Mouse (Mus musculus) thymus, postnatal 4 days (tissue): ENCODE results near the gene Rundc3a.
"Not testable (repeated sequence)": the region's sequence is repeated elsewhere in the genome, so short reads cannot be mapped to it uniquely, and the experiment has no call there.

Experiments
- DNase-seq: peaks from one replicate; pipeline ENCODE4 v3.0.0; 2021

Rundc3a gene

DNA sequence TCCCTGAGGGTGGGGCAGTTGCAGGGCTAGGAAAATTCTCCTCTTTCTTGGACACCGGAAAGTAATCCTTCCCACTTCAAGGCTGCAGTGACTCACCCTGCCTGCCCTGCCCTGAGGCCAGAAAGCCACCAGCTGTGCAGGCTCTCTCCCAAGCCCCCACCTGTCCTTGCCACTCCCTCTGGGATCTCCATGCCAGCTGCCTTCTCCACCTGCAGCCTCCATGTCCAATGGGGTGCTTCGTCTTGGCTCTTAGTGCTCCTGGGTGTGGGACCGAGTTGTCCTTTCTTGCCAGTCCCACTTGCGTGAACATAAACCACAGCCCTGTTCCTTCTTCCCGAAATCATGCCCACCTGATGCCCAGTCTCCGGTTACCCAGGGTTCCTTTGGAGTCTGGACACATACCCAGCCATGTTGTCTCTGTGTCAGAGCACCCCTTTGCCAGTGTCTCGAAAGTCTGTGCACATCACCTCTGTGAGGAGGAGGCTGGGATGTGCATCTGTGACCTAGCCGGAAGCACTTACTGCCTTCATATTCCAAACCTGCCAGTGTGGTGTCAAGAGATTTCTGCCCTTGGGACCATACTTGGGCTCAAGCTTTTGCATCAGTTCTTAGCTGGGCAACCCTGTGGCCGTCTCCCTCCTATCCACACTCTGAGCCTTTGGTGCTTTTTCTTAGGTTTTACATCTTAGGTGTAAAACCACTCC is 1.4 kb downstream of the Rundc3a start:
- no peak for DNase-seq

DNA sequence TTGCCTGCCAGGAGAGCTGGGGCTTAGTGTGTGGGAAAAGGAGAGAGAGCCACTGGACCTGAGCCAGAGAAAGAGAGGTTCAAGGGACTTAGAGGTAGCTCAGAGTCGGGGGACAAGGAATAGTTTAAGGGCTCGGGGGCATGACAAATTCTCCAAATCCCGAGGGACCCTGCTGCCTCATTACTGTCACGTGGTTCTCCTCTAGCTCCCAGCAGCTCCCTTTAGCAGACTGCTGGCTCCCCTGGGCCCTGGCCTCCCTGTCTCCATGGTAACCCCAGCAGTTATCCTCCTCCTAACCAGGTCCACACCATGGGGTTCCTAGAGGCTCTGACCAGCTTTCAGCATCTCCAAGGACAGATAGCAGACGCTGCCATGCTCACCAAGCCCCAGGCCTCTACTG is 2.0 kb downstream of the Rundc3a start:
- no peak for DNase-seq

DNA sequence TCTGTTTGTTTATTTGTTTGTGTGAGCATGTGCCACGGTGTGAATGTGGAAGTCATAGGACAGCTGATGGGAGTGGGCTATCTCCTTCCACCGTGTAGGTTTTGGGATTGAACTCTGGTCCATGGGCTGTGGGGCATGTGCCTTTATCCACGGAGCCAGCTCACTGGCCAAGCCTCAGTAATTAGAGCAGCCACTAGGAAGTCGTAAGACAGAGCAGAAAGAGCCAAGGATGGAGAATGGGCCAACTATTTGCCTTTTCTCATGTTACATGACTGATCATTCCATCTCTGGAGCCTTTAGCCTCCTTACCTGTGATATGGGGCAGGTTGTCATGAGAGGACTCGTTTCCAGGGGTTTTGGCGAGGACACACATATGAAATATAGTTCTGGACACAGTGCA is 3.1 kb downstream of the Rundc3a start:
- no peak for DNase-seq

DNA sequence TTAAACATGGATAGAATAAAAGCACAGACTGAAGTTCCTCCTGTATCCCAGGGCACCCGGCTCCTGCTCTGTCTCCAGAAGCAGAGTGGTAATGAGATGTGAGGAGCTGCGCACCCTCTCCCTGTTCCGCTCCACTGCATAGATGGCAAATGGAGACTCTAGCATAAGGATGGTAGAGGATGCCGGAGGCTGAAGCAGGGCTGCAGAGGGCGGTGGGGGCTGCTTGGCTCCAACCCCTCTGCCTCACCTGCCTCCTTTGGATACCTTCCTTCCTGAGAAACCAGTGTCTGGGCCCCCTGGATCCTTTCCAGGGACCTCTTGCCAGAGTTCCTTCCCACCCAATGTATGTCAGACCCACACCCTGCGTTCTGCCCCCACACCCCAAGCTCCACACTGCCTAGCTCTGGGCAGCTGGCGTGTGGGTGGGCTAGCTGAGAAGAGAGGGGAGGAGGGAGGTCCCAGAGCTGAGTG is 3.5 kb downstream of the Rundc3a start:
- no peak for DNase-seq

DNA sequence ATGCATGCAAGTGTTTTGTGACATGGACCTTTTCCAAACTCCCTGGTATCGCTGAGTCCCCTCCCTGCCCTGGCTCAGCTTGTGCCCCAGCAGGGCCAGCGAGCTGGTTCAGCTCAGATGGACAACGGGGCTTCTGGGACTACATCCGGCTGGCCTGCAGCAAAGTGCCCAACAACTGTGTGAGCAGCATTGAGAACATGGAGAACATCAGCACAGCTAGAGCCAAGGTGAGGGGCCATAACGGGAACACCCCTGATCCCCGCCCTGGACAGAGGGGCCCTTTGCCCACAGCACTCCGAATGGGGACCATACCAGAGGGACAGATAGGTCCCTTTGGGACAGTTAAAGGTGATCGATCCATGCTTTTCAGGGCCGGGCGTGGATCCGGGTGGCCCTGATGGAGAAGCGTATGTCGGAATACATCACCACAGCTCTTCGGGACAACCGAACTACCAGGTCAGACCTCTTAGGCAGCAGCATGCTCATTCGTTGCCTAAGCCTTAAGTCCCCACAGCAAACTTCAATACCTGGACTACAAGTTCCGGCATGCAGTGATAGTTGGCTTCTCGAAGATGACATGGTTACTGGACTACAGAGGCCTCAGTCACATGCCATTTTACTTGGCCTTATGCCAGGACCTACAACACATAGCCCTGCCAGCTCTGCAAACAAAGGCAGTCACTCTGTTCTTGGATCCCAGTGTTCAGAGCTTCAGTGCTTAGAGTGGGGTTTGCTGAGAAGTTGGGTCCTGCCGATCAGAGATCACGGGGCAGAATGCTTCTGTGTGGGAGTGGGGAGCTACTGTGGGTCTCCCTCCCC is 5.0 kb downstream of the Rundc3a start:
- DNase-seq, result no peak

DNA sequence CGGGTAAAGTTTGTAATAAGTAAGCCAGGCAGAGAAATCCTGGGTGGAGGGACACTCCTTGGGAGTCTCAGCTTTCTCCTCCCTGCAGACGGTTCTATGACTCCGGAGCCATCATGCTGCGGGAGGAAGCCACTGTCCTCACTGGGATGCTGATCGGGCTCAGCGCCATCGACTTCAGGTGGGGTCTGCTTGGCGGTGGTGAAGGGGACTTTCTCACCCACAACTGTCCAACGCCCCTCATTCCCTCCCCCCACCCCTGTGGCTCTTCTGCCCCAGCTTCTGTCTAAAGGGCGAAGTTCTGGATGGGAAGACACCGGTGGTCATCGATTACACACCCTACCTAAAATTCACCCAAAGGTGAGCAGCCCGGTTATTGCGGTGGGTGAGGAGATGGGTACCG is 5.9 kb downstream of the Rundc3a start:
- DNase-seq, result no peak

DNA sequence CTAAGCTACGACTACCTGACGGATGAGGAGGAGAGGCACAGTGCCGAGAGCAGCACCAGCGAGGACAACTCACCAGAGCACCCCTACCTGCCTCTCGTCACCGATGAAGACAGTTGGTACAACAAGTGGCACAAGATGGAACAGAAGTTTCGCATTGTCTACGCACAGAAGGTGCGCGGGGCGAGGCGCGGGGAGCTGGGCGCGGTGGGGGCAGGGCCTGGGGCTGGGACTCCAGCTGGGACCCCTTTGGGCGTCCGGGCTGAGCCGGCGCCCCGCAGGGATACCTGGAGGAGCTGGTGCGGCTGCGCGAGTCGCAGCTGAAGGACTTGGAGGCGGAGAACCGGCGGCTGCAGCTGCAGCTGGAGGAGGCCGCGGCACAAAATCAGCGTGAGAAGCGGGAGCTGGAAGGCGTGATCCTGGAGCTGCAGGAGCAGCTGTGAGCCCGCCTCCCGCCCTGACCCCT is 6.4 kb downstream of the Rundc3a start:
- peak; percentile 33 for DNase-seq

DNA sequence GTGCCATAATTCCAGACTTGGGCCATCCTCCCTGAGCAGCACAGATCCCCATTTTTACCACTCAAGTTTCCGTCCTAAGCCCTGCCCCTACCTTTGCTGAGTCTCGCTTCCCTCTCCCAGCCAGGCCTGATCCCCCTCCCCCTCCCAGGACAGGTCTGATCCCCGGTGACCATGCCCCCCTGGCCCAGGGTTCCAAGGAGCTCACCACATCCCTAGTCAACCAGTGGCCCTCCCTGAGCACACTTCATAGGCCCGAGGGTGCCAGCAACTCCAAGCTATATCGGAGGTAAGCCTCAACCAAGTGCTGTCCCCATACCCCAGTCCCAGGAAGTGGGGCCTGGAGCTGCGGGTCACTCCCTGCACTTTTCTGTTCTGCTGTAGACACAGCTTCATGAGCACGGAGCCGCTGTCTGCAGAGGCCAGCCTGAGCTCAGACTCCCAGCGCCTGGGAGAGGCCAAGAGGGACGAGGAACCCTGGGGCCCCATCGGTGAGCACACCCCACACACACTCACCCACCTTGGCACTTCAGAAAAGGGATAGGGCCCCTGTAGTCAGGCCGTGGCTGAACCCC is 7.4 kb downstream of the Rundc3a start:
- DNase-seq, result no peak

DNA sequence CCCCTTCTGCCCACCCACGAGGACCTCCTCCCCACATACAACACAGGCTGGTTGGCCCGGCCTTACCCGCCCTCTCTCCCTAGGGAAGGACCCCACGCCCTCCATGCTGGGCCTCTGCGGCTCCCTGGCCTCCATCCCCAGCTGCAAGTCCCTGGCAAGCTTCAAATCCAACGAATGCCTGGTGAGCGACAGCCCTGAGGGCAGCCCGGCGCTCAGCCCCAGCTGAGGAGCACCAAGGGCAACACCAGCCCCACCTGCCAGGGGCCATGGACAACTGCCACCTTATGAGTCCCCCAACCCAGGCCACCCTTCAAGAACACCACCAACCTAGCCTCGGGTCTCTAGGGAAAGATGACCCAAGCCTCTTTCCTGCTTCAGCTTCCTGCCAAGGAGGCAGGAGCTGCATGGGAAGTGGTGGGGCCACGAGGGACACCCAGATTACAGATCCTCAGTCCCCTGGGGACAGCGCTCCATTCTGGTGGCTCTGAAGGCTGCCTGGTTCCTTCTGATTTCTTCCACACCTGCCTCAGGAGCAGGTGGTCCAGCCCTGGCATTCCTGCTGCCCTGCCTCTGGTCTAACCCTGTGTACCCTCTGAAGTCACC is 8.8 kb downstream of the Rundc3a start:
- no peak for DNase-seq

DNA sequence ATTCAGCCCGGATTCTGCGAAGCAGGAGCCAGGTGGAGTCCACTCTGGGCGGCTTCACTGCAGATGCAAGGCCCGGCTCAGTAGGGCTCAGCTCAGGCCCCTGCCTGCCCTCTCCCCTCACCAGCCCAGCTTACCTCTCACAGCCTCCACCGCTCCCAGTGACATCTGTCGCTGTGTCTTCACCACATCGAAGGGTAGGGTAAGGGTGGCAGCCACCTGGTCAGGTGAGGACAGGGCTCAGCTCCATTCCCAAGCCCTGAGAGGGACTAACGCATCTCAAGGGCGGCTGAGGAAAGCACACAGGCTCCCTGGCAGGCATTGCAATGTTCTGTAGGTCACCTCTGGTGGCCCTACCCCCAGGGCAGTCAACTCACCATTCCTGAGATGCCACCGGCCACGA is 10.5 kb downstream of the Rundc3a start:
- DNase-seq, result no peak

DNA sequence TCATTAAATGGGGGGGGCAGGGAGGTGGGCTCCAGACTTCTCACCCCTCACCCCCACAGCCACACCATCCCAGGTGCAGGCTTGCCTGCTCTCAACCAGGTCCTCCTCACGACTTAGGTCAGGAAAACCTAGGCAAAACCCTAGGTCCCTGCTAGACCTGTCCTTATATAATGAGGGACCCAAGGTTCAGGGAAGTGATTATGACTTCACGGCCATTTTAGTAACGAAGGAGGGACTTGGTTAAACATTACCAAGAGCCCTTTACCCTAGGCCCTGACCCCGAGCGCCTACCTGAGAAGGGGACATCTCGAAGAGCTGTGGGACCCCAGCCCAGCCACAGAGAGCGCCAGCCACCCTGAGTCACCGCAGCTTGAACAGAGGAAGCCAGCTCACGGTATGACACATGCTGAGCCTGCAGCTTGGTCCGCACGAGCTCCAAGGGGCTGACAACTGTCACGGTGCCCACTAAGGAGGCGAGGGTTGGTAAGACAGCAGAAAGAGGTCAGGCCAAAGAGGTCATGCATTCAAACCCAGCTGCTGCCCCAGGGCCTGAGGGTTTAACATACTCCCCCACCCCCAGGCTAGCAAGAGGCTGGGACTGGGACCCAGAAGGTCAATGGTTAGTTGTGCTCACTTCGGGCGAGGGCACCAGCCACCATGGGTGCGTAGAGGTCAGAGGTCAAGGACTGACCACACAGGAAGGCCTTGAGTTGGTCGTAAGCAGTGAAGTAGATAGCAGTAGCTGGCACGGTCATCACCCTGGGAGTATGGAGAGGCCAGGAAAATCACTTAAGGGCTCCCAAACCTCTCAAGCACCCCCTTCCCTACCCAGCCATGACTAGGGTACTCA is 11.2 kb downstream of the Rundc3a start:
- no peak for DNase-seq

DNA sequence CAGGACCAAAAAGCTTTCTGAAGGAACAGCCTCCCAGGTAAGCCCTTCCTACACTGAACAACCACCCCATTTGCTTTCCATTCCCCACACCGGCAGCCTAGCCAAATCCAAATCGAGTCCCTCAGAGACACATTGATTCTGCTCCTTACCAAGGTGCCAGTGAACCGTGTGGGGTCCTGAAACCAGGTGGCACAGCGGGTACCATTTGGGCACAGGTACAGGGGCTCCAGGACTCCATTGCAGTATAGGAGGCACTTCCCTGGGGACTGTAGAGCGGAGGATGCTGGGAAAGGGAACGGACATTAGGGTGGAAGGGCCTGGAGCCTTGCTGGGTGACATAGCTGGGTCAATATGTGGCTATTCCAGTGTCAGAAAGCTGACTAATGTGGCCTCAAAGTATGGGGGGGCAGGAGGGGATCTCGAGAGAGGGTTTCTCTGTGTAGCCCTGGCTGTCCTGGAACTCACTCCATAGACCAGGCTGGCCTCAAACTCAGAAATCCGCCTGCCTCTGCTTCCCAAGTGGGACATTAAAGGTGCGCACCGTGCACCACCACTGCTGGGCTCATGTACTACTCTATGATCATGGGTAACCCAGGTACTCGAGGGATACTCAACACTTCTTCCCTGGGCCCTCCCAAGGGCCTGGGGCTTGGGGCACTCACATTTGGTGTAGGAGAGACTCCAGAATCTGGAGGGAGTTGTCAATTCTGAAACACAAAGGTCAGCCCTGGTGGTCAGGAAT is 12.5 kb downstream of the Rundc3a start:
- DNase-seq, result no peak

DNA sequence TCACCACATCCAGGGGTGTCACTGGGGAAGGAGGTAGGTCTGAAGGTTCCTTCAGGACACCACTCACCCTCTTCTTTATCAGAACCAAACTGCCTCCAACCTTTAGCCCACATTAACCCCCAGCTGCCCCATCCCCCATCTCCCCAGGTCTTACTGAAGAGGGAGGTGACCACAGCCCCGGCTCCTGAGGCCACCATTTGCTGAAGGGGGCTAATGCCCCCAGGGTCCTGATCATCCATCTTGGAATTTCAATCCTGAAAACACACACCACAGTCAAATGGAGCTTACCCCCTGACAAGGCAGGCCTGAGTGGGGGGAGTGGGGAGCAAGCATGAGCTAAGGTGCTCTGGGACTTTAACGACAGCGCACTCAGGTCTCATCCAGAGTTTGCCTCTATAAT is 13.2 kb downstream of the Rundc3a start:
- no peak for DNase-seq

DNA sequence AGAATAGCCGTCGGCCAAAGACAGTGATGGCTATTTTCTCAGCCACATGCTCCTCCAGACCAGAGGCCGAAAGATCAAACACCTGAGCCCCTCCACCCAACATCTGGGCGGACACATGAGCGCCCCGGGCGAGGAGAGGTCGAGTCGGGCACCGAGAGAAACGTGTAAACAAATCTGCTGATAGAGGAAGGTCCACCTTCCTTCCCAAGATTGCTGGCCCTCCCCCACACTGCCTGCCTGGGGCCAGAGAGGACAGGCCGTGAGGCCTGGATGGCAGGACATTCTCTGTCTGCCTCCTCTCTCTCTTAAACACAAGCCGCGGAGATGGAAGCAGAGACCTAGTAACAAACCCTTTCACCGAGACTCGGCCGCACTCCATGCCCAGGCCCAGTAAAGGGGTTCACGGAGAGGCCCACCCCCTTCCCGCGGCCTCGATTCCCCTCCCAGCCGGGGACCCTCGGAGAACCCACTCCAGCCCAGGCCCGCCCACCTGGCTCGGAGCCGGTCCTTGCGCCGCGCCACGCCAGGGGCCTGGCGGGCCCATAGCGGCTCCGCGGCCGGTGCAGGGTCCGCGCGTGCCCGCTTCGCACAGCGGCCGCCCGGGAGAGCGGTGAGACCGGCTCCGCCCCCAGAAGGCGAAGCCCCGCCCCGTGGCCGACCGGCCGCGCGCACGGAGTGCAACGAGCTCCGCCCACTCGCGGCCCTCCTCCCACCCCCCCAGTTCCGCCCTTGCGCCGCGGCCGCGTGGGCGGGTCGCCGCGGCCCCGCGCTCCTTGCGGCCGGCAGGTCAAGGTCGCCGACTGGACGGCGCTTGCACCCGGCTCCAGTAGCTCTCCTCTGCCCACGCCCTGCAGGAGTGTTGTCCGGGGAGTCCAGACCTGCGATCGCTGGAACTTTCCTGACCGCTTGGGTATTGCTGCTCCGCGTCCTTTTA is 14.0 kb downstream of the Rundc3a start:
- DNase-seq, result peak; percentile 98

DNA sequence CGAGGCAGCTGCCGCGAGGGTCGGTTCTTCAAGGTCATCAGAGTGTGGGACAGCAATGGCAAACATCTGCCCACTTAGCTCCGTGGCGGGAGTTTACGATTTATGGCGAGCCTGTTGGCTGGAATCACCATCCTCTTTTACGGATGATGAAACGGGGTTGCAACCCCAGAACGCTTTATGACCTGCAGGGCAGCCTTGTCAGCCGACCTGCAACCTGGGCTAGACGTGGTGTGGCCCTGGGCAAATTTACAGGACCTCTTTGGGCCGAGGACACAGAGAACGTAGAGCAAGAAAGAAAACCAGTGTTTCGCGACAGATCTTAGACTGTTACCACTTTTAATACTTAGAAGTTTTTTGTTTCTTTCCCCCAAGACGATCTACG is 14.6 kb downstream of the Rundc3a start, which contains the start of gene Slc25a39:
Gene Slc25a39, minus strand, starts transcription at position 113 of the 382 bp plus-strand sequence.
- DNase-seq, result no peak

DNA sequence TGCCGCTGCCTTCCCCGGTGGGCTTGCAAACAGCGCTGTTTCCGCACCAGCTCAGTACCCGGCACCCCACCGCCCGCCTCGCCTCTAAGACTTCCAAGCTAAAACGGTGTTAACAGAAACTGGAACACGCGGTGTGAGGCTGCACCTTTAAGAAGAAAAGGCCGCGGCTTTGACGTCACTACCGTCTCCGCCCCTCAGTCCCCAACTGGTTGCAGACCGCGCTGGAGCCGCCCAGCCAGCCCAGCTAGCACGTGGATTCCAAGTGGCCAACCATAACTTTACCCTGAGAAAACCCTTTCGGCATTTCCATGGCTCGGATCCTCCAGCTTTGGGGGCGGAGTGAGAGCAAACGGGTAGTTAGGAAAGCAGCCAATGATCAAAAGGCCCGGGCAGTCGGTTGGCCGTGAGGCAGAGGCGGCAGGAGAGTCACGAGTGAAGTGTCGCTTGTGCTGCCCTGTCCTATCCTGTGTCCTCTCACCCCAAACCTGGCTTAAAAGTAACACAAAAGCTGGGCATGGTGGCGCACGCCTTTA is 15.2 kb downstream of the Rundc3a start:
- peak; percentile 93 for DNase-seq

DNA sequence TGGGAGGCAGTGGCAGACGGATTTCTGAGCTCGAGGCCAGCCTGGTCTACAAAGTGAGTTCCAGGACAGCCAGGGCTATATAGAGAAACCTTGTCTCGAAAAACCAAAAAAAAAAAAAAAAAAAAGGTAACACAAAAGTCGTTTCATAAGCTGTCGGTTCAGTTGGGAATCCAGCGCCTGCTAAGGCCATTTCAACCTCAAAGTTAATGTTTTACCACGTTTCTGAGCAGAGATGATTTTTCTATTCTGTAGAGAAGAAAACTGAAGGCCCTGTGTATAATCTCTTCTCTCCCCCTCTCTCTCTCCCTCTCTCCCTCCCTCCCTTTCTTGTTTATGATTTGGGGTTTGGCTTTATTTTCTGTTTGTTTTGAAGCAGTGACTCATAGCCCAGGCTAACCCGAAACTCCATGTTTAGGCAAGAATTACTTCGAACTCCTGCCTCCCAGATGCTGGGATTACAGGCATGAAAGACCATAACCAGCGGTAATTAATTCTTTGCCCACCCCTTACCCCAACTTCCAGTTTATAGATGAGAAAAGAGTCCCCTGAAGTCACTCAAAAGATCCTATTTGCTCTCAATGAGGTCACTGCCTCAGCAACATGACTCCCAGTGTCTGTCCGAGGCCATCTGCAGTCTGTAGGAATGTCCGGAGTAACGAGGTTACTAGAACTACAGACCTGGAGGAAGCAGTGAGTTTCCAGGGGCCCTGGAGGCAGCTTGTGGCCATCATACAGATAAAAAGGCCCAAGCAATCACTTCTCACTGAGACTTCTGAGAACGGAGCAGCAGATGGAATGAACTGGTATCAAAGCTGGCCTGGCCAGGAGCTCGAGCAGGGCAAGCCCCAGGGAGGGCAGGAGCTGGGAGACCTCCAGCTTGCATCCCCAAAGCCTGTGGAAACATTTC is 15.9 kb downstream of the Rundc3a start:
- no peak for DNase-seq

DNA sequence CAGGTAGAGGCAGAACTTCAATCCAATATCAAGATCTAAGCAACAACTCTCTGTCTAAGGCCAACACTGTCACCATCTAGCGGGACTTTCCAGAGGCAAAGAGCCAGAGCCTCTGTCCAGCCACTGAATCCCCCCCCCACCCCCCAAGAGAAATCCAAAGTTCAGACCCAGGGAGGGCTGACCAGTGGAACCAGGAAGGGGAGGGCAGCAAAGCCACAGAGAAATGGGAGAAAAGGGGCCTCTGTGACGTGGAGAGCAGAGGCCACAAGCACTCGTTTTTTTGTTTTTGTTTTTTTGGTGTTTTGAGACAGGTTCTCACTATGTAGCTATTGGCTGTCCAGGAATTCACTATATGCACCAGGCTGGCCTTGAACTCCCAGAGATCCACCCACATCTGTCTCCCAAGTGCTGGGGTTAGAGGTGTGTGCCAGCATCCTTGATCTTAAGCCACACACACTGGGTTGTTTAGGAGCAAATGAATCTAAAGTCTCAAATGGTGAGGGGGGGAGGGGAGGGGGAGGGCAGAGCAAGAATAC is 16.7 kb downstream of the Rundc3a start:
- DNase-seq, result no peak

DNA sequence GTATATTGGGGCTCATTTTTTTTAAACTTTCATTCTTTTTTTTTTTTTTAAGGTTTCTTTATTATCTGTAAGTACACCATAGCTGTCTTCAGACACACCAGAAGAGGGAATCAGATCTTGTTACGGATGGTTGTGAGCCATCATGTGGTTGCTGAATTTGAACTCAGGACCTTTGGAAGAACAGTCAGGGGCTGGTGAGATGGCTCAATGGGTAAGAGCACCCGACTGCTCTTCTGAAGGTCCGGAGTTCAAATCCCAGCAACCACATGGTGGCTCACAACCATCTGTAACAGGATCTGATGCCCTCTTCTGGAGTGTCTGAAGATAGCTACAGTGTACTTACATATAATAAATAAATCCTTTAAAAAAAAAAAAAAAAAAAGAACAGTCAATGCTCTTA is 17.1 kb downstream of the Rundc3a start:
- DNase-seq, result not testable (repeated sequence)
